Mouse (Mus musculus) bone marrow macrophage, adult 2 months (primary cell): ENCODE measurements around the gene Plod2.

ENCODE experiments used
- CTCF ChIP-seq: IDR thresholded peaks from 2 replicates; pipeline ENCODE4 v1.5.1; 2012; ENCODE audit warnings: low read depth, mild to moderate bottlenecking, low read length, moderate library complexity
- POLR2A ChIP-seq: IDR thresholded peaks from 2 replicates; pipeline ENCODE4 v1.6.1; 2012; ENCODE audit warnings: mild to moderate bottlenecking, low read depth, low read length, borderline replicate concordance

GRCm38 (mm10) chr9:92520751-92521150, 21.3 kb upstream of the Plod2 start:
- no peak for TF ChIP-seq CTCF
- TF ChIP-seq POLR2A: no peak
